Mouse (Mus musculus) bone marrow, adult 2 months (tissue): ENCODE measurements around the gene Mvb12b.

Experiments
- CTCF ChIP-seq: fragments of 200-500 bp; IDR thresholded peaks from 2 replicates; pipeline ENCODE4 v1.5.1; 2011; ENCODE audit warnings: low read length, control low read depth; ENCODE audit not compliant: control insufficient read depth, insufficient read depth
- POLR2A ChIP-seq: fragments of 200-500 bp; IDR thresholded peaks from 2 replicates; pipeline ENCODE4 v1.6.1; 2011; ENCODE audit warnings: low read depth, mild to moderate bottlenecking, control low read depth, low read length, borderline replicate concordance; ENCODE audit not compliant: control insufficient read depth

DNA sequence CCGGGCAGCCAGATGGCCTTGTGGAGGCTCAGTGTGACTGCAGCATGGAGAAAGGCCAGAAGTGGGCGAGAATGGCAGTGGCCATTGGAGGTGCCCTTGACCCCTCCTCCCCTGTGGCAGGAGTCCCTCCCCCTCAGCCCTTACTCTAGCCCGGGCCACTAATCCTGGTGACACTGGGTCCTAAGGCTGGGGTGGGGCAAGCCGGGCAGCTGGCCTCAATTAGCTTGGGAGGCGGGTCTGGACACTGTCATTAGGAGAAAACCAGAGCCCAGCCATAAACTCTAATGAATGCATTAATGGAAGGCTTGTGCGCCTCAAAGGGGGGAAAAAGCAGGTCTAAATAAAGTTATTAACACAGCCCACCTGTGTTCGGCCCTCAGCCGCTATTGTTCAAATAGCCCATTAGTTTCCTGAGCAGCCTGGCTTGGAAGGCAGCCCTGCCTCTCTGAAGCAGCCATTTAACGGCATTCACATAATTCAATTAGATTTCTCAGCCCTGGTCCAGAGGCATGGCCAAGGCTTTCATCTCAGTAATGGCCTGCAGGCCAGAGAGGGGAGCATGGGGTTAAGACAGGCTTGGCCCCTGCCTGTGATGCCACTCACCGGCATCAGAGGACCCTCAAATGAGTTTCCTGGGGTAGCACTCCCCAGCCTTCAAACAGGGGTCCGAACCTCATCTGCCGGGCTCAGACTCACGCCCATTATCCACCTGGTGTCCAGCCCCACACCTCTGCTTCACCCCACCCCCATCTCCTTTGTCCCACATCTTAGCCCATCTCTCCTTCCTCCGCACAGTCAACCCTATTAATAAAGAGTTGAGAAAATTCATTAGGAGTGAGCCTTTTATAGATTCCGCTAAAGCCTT lies 186.9 kb downstream of the Mvb12b start:
- TF ChIP-seq CTCF (no peak), POLR2A (no peak)
